Mouse (Mus musculus) kidney, adult 2 months (tissue): ENCODE measurements around the gene Tnfaip8l3.

Experiments
- CTCF ChIP-seq: fragments of 200-500 bp; conservative IDR thresholded peaks from 2 replicates; pipeline ENCODE4 v1.5.1; 2011; ENCODE audit warnings: low read depth, mild to moderate bottlenecking, control low read depth, low read length, moderate library complexity, mixed read lengths; ENCODE audit not compliant: insufficient read depth, insufficient read length
- POLR2A ChIP-seq: fragments of 200-500 bp; IDR thresholded peaks from one replicate; pipeline ENCODE4 v1.6.1; 2011; ENCODE audit warnings: low read depth, low read length, control low read depth

DNA sequence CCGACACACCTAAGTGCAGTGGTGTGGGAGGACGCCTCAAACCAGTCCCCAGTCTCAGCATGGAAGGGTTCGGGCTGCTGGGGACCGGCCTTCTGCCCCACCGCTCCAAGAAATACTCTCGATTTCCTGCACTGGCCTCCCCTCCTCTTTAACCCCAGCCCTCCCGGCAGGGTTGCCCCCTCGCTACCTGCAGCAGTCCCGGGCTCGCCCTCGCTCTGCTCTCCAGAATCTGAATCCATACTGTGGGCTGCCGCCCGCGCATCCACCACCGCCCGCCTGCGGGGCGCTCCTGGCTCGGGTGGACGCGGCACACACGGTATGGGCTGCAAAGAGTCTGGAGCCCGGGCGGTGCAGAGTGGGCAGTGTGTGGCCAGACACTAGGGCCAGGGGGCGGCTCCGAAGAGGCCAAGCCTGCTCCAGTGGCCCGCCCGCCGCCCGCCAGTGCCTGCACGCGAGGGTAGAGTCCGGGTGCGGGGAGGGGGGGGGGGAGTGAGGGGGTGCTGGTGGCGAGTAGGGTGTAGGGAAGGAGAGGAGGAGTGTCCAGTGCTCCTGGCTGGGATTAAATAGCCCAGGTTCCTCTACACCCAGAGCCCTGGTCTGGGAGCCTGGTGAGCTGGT is at the start of gene Tnfaip8l3:
- no peak for TF ChIP-seq CTCF
- no peak for TF ChIP-seq POLR2A
